Mouse (Mus musculus) cerebellum, adult 8-10 months (tissue): Measurements from ENCODE around the gene Inpp4a.
A peak's percentile ranks its signal among the peaks of the same experiment; 100 is the strongest.

Source experiments
- DNase-seq: peaks from one replicate; pipeline ENCODE4 v3.0.0; 2022

The Inpp4a gene

GRCm38 (mm10) chr1:37323208-37323607 is 23.5 kb downstream of the Inpp4a start:
- DNase-seq = no peak

DNA sequence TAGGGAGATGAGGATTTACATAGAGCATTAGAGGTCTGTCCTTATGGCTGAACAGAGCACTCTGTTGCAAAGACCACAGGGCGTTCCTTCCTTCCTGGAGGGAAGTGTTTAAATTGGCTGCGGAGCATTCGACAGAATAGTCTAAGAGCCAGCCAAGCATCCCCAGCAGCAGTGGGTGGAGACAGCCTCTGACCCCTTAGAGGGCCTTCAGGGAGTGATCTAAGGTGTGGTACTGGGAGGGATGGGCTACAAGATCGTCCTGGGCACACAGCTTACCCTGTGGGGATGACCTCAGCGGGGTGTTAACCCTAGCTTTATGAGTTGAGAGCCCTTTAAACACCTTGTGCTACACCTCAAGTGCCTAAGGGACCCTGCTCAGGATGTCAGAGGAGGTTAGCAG is 24.9 kb downstream of the Inpp4a start:
- DNase-seq = no peak

DNA sequence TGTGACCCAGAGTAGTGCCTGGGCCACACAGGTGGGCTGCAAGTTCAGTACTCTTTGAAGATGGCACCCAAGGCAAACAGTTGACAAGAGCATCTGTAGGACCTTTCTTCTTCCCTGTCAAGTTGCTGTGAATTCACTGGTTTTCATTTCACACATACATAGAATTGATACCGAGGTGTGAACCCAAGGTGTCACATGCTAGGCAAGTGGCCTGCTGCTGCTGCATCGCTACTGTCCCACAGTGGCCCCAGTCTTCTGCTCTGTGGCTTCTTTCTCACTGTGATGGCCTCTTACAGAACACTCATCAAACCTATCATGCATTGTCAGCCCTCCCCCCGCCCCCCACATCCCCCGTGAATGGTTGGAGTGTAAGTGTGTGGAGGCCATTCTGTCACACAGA is 27.6 kb downstream of the Inpp4a start:
- DNase-seq = no peak

GRCm38 (mm10) chr1:37329132-37329531 is 29.5 kb downstream of the Inpp4a start:
- DNase-seq = no peak

- no peak for DNase-seq
Observed at GRCm38 (mm10) chr1:37329831-37330230, 30.2 kb downstream of the Inpp4a start.

- no peak for DNase-seq
Observed at GRCm38 (mm10) chr1:37332756-37333155, 33.1 kb downstream of the Inpp4a start.

DNA sequence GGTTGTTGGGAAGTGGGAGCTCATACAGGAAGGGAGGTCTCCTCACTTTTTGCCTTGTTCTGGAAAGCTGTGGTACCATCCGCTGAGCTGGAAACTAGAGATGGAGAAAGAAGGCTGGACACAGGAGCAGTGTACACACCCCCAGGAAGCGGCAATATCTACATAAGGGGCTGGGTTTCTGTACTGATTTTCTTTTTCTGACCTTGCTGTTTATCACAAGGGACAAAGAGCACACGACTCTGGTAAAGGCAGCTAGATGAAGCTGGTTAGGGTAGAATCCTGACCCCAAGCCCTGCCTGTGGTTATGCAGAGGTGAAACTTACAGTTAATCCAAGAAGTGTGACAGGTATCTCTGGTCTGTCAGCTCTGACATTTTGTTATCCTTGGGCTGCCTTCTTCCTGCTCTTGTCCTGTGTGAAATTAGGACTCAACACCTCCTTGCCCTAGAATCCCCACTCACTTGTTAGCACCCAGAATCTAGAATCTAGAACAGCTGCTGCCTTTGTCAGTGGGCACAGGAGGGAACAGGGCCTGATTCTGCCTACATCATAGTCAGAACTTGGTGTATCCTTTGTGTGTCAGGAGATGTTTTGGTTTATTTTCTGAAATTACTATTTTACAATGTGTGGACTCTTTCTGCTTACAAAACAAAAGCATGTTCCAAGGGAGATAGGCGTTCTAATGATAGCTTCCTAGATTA is 34.2 kb downstream of the Inpp4a start:
- no peak for DNase-seq

- no peak for DNase-seq
Observed at GRCm38 (mm10) chr1:37336022-37336421, 36.4 kb downstream of the Inpp4a start.

DNA sequence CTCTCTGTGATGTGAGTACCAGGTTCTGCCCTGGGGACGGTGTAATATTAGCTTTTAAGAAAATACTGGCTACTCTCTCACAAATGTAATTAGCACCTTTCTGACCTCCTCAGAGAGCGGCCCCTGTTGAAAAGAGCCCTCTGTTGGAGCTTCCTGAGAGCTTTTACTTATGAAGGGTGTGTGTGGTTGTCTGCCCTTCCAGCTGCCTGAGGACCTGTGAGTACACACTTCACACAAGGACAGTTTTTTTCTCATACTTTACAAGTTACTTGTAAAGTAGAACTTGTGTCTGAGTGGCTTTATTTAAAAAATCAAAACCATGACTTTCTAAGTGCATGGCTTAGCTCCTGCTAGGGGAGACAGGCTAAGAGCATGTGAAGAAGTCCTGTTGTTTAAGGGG is 37.1 kb downstream of the Inpp4a start:
- no peak for DNase-seq

GRCm38 (mm10) chr1:37337273-37337672 is 37.6 kb downstream of the Inpp4a start:
- DNase-seq = peak; percentile 56

GRCm38 (mm10) chr1:37339144-37339543 is 39.5 kb downstream of the Inpp4a start:
- no peak for DNase-seq

GRCm38 (mm10) chr1:37341347-37341746 is 41.7 kb downstream of the Inpp4a start:
- no peak for DNase-seq

DNA sequence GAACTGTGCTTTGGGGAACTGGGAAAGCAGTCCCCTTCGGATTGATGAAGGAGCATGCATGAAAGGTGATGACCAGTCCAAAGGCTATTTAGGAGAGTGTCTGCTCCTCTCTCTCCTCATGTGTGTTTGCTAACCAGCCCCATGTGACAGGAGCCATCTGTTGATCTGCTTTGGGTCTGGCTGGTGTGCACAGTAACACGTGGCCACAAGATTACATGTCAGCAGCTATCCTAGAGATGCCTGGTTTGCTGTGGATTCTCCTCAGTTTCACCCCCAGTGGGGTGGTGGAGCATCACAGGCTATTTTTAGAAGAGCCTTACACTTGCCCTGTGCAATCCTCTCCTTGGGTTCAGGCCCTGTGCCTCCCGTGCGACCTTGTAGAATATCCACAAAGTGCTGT is 42.2 kb downstream of the Inpp4a start:
- DNase-seq = peak; percentile 49

GRCm38 (mm10) chr1:37342524-37342923 is 42.9 kb downstream of the Inpp4a start:
- DNase-seq = no peak

GRCm38 (mm10) chr1:37343265-37343664 is 43.6 kb downstream of the Inpp4a start:
- no peak for DNase-seq

- DNase-seq = no peak
Observed at GRCm38 (mm10) chr1:37344223-37344916, 44.7 kb downstream of the Inpp4a start.

DNA sequence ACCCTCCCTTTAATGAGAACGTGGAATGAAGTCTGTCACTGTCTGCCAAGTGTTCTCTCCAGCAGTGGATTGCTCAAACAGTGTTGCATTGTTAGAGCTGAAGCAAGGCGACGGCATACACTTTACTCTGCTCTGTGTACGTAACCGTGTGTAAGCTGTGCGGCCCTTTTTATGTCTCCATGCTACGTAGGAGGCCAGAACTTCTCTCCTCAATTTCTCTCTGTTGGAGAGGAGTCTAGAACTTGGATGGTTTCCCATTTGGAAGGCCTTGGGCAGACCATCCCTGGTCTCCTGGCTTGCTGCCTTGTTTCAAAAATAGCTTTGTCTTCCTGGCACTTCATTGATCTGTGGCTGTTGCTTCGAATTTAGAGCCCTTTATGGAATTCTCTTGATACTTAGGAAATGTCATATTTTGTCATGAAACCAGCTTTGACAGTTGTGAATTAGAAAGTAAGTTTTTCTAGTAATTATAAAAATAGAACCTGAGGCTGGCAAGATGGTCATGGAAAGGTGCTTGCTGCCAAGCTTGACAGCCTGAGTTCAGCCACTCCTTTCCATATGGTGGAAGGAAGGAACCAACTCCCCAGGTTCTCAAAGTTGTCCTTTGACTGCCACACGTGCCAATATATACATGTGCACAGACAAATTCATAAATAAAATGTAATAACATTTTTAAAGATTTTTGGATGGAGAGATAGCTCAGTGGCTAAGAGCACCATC is 47.9 kb downstream of the Inpp4a start:
- DNase-seq = peak; percentile 84

- no peak for DNase-seq
Observed at GRCm38 (mm10) chr1:37350886-37351651, 51.4 kb downstream of the Inpp4a start.

GRCm38 (mm10) chr1:37351961-37352360 is 52.3 kb downstream of the Inpp4a start:
- DNase-seq = no peak

DNA sequence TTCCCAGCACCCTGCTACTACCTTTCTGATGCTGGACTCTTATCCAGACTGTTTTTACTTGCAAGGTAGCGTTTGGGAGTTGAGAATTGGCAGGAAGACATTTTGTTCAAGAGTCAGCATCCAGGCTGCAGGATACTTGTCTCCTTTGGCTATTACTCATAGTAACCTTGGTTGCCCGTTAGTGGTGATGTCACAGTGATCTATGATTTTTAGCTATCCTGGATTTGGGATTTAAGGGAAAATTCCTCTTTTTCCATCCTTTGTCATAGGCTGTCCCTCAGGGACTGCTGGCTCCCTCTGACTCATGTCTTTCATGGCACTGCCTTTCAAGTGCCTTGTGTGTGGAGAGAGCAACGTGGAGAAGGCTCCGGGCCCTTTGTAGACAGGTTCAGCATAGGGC is 53.8 kb downstream of the Inpp4a start:
- no peak for DNase-seq

DNA sequence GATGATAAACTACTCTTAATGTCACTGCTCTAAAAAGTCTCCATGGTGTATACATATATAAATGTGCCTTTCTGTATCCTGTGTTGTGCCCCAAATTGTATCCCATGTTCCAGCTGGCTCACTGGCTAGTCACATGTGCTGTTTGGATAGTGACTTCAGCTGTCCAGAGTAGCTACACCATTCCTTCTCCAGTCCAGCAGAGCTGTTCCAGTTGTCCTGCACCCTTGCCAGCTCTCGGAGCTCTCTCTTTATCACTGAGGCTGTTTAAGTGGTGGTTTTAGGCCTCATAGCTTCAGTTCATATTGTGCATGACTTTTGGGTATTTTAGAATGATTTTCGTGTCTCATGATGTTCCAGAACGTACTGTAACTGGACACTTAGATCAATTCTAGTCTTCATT is 55.8 kb downstream of the Inpp4a start:
- no peak for DNase-seq

GRCm38 (mm10) chr1:37356305-37356704 is 56.6 kb downstream of the Inpp4a start:
- no peak for DNase-seq

DNA sequence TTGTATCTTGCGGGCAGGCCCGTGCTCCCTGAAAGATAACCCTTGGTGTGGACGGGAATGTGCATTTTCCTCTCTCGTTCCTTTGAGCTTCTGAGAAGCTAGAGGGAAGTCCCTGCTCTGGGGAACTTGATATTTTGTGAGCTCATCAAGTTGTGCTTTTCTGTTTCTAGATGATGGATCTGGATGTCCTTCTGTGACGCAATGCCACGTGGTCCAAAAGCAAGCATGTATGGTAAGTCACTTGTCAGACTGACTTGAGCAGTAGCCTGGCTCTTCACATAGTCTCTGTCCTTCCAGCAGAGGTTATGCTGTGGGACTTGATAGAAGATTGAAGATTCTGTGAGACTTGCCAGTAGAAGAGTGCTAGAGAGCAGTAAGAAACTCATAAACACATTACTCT is 57.5 kb downstream of the Inpp4a start:
- no peak for DNase-seq
